ENCODE assay signal across 14 mouse cellular contexts in genomic region chr11:50275077-50275476, GRCm38 (mm10). TPM values are rescaled to one million over a fixed set of nuclear protein-coding genes. Genes with fewer than 3 reads are reported as not detected.
A peak's percentile ranks its signal among the peaks of the same experiment; 100 is the strongest.
DNase-seq lines count a peak whose midpoint lies in the region; ATAC-seq lines count a peak whose summit lies in the region.
"Had no signal": no experiment of that assay in that cellular context is flagged by ENCODE, and none has a peak within 500 bp of the region (broad histone marks: within the 10 kb centered on the region; RNA-seq: fewer than 3 reads in every experiment).

No protein-coding gene starts in this region.

- ATAC-seq in heart, embryonic 12.5 days (ENCODE audit: insufficient number of reproducible peaks, low FRiP score), result no peak
- no peak for ATAC-seq in lung, embryonic 16.5 days (ENCODE audit: low read depth)
- peak; percentile 50 for ATAC-seq in megakaryocyte, adult 5-6 weeks (ENCODE audit: poor library complexity, severe bottlenecking)
- ATAC-seq in forebrain, embryonic 15.5 days (replicated peaks), result no peak
- ATAC-seq: inflammation-experienced regulatory T-cells, adult 6 months had no signal

- no peak for DNase-seq in heart, postnatal 4 days
- no peak for DNase-seq in lung, adult 18-20 months
- DNase-seq in left cerebral cortex, adult 9 months (ENCODE audit: low spot score in 2 of 2), result no peak
- DNase-seq: adrenal gland, postnatal 36 days; lung, adult 2 months; right cerebral cortex, postnatal 25 days had no signal

- H3K4me2 ChIP-seq in heart, embryonic 12.5 days, result peak overlapping the region; percentile 50
- no peak overlapping the region for H3K4me2 ChIP-seq in lung, embryonic 16.5 days (ENCODE audit: low read depth, low read length)
- no peak overlapping the region for H3K4me2 ChIP-seq in forebrain, embryonic 15.5 days (replicated peaks)
- H3K4me2 ChIP-seq: embryonic facial prominence, embryonic 13.5 days had no signal

- H3K36me3 ChIP-seq in heart, embryonic 12.5 days, result peaks cover 13% of the 10 kb centered on the region; the same call in 1 of the 2 replicates
- no peaks in the 10 kb centered on the region for H3K36me3 ChIP-seq in lung, embryonic 16.5 days (ENCODE audit: control insufficient read depth, insufficient read depth, low read length)
- no peaks in the 10 kb centered on the region for H3K36me3 ChIP-seq in forebrain, embryonic 15.5 days

- H3K9me3 ChIP-seq in heart, embryonic 12.5 days (replicated peaks), result 0 out of 2 replicates have a peak, but pooled peaks cover 4% of the 10 kb centered on the region
- no peaks in the 10 kb centered on the region for H3K9me3 ChIP-seq in lung, embryonic 16.5 days (ENCODE audit: control insufficient read depth, low read length)
- no peaks in the 10 kb centered on the region for H3K9me3 ChIP-seq in forebrain, embryonic 15.5 days
- H3K9me3 ChIP-seq: embryonic facial prominence, embryonic 13.5 days; hindbrain, embryonic 10.5 days; midbrain, embryonic 10.5 days had no signal

- 50% methylated on average over 2 of the region's 2 CpGs for WGBS in heart, embryonic 12.5 days
- 61% methylated on average over 2 of the region's 2 CpGs for WGBS in lung, embryonic 16.5 days
- WGBS in forebrain, embryonic 15.5 days, result 95% methylated on average over 2 of the region's 2 CpGs

- peaks cover 54% of the 10 kb centered on the region for H3K4me1 ChIP-seq in heart, embryonic 12.5 days (replicated peaks)
- H3K4me1 ChIP-seq in lung, embryonic 16.5 days (replicated peaks; ENCODE audit: control insufficient read depth, insufficient read depth, low read length), result peaks cover 15% of the 10 kb centered on the region
- peaks cover 4% of the 10 kb centered on the region; the same call in 1 of the 2 replicates for H3K4me1 ChIP-seq in forebrain, embryonic 15.5 days
- H3K4me1 ChIP-seq: hindbrain, embryonic 10.5 days had no signal

- no peaks in the 10 kb centered on the region for H3K27me3 ChIP-seq in heart, embryonic 12.5 days (replicated peaks)
- no peaks in the 10 kb centered on the region for H3K27me3 ChIP-seq in lung, embryonic 16.5 days (ENCODE audit: control insufficient read depth, insufficient read depth, low read depth, low read length)
- no peaks in the 10 kb centered on the region for H3K27me3 ChIP-seq in forebrain, embryonic 15.5 days
- H3K27me3 ChIP-seq: embryonic facial prominence, embryonic 13.5 days had no signal

- no peak overlapping the region for H3K4me3 ChIP-seq in heart, embryonic 12.5 days
- H3K4me3 ChIP-seq in lung, embryonic 16.5 days (ENCODE audit: low read length), result no peak overlapping the region
- H3K4me3 ChIP-seq in forebrain, embryonic 15.5 days, result no peak overlapping the region
- H3K4me3 ChIP-seq: embryonic facial prominence, embryonic 13.5 days; hindbrain, embryonic 10.5 days; midbrain, embryonic 10.5 days had no signal

- peak overlapping the region; percentile 60 for H3K9ac ChIP-seq in heart, embryonic 12.5 days
- H3K9ac ChIP-seq in lung, embryonic 16.5 days (ENCODE audit: low read length), result no peak overlapping the region
- H3K9ac ChIP-seq in forebrain, embryonic 15.5 days (replicated peaks), result no peak overlapping the region
- H3K9ac ChIP-seq: embryonic facial prominence, embryonic 13.5 days had no signal

- peak overlapping the region; percentile 92 for H3K27ac ChIP-seq in heart, embryonic 12.5 days (ENCODE audit: poor library complexity, severe bottlenecking)
- 0 out of 2 replicates have a peak overlapping the region, but pooled peaks have one; percentile 22 for H3K27ac ChIP-seq in lung, embryonic 16.5 days (ENCODE audit: low read length)
- H3K27ac ChIP-seq in forebrain, embryonic 15.5 days (replicated peaks), result no peak overlapping the region
- H3K27ac ChIP-seq: embryonic facial prominence, embryonic 13.5 days; hindbrain, embryonic 10.5 days; midbrain, embryonic 10.5 days had no signal

RNA-seq across cellular contexts. Expression of gene Maml1, which starts 17.0 kb away (rescaled TPM):
- polyA plus RNA-seq in heart, embryonic 12.5 days (2016; fragmentation: Nextera tagmentation; extraction: Ambion mirVana), result 4.6 and 6.1 TPM in 2 replicates
- 10 to 100 TPM; 19.6 to 20.2 TPM for total RNA-seq in heart, postnatal 4 days (2021)
- polyA plus RNA-seq in lung, embryonic 16.5 days (2015; fragmentation: Nextera tagmentation; extraction: Ambion mirVana), result 5.2 and 5.9 TPM in 2 replicates
- total RNA-seq in megakaryocyte, adult 5-6 weeks (2015), result 28.0 and 30.6 TPM in 2 replicates
- 8.8 and 11.7 TPM in 2 replicates for total RNA-seq in megakaryocyte, adult 5-6 weeks (2017)
- 3.8 and 4.6 TPM in 2 replicates for polyA plus RNA-seq in forebrain, embryonic 15.5 days (2015; fragmentation: Nextera tagmentation; extraction: Ambion mirVana)

RNA-seq across cellular contexts. Expression of gene Ltc4s, which starts 36.7 kb away (rescaled TPM):
- polyA plus RNA-seq in heart, embryonic 12.5 days (2016; fragmentation: Nextera tagmentation; extraction: Ambion mirVana), result 0.63 and 0.70 TPM in 2 replicates
- total RNA-seq in heart, postnatal 4 days (2021), result 1 to 10 TPM; 2.0 to 2.7 TPM
- polyA plus RNA-seq in lung, embryonic 16.5 days (2015; fragmentation: Nextera tagmentation; extraction: Ambion mirVana), result 2.7 and 3.6 TPM in 2 replicates
- total RNA-seq in megakaryocyte, adult 5-6 weeks (2015), result not detected in 2 replicates
- 0.66 TPM in 1 of 2 replicates, not detected in the other for total RNA-seq in megakaryocyte, adult 5-6 weeks (2017)
- polyA plus RNA-seq in forebrain, embryonic 15.5 days (2015; fragmentation: Nextera tagmentation; extraction: Ambion mirVana), result 2.4 and 3.1 TPM in 2 replicates
- polyA plus RNA-seq: inflammation-experienced regulatory T-cells, adult 6 months had no signal

RNA-seq across cellular contexts. Expression of gene Canx, which starts 50.4 kb away (rescaled TPM):
- 331 and 334 TPM in 2 replicates for polyA plus RNA-seq in heart, embryonic 12.5 days (2016; fragmentation: Nextera tagmentation; extraction: Ambion mirVana)
- 100 to 1,000 TPM; 322 to 335 TPM for total RNA-seq in heart, postnatal 4 days (2021)
- polyA plus RNA-seq in lung, embryonic 16.5 days (2015; fragmentation: Nextera tagmentation; extraction: Ambion mirVana), result 329 and 349 TPM in 2 replicates
- total RNA-seq in megakaryocyte, adult 5-6 weeks (2015), result 242 and 264 TPM in 2 replicates
- 684 and 685 TPM in 2 replicates for total RNA-seq in megakaryocyte, adult 5-6 weeks (2017)
- 241 and 250 TPM in 2 replicates for polyA plus RNA-seq in forebrain, embryonic 15.5 days (2015; fragmentation: Nextera tagmentation; extraction: Ambion mirVana)
